Mouse (Mus musculus) MN1 (cell line): ENCODE results near the gene Tnfaip8l1.

Experiments used
- DNase-seq: peaks from one replicate; pipeline ENCODE4 v3.0.0-alpha.2; 2016; ENCODE audit warnings: low spot score

Gene Tnfaip8l1

GRCm38 (mm10) chr17:56162231-56162774, at the start of gene Tnfaip8l1:
Tnfaip8l1 (plus strand) TSS chr17:56162477.
- DNase-seq: peak; percentile 97

- no peak for DNase-seq
Observed at GRCm38 (mm10) chr17:56112743-56113142, 49.5 kb upstream of the Tnfaip8l1 start.

DNA sequence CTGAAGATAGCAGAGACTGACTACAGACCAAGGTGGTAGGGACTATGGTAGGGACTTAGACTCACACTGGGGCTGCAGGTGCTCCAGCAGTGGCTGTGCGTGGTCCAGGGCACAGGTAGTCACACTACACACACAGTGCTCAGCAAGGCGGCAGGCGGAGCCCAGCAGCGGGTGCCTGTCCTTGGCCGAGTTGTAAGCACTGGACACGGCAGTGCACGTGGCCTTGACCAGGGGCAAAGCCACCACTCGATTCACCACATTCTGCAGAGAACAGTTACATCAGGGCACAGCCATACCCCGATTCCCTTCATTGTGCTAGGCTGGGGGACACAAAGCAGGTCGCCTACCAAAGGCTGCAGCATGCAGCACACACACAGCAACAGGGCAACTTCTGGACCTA, 46.1 kb upstream of the Tnfaip8l1 start:
- DNase-seq: no peak

GRCm38 (mm10) chr17:56117251-56117710, 45.0 kb upstream of the Tnfaip8l1 start, which contains the start of gene Plin5:
Plin5 (minus strand) TSS chr17:56117596.
- DNase-seq: no peak

GRCm38 (mm10) chr17:56119431-56119830, 42.8 kb upstream of the Tnfaip8l1 start:
- peak; percentile 39 for DNase-seq

GRCm38 (mm10) chr17:56119981-56120880, 42.0 kb upstream of the Tnfaip8l1 start:
- DNase-seq: peak; percentile 60

DNA sequence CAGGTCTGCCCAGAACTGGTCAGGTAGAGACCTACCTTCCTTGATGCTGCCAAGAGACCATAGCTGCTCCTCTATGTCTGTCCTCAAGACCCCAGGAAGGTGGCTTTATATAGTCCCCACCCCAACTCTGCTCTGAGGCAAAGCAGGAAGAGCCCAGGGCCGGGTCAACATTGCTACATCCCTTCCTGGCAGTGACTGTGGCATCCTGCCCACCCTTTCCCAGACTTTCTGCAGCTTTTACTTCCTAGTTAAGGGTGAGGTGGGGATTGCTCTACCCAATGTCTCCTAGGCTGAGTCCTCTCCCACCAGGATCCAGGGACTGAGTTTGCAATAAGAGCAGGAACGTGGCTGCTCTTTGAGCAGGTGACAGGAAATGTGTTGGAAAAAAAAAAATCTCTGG, 40.5 kb upstream of the Tnfaip8l1 start, which contains the start of gene Lrg1:
Gene Lrg1, minus strand, starts transcription at position 176 of the 400 bp plus-strand sequence.
- no peak for DNase-seq

- no peak for DNase-seq
Observed at GRCm38 (mm10) chr17:56123161-56123560, 39.1 kb upstream of the Tnfaip8l1 start.

DNA sequence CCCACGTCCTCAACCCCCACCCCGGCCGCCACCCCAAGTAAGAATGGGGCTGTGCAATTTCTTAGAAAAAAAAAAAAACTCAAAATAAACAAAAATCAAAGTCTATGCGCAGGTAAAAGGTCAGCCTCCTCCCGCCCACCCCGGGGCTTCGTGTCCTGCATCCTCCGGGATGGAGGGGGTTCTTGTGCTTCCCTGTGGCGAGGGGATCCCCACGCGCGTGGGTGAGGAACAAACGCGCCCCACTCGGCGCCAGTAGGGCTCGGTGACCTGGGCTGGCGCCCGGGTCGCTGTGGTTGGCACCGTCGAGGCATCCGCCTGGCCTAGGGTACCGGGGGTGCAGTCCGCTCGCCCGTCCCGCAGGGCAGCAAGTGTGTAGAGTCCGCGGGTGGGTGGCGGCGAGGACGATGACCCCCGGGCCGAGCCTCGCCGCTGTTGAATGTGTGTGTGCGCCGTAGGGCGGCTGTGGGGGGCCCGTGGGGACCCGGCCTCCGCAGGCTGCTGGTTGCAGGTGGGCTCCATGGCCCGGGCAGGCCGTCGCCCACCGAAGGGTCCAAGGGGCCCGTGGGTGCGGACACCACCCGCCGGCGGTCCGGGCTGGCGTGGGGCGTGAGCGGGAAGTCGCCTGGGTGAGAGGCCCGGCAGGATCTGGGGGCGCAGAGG, 38.5 kb upstream of the Tnfaip8l1 start:
- DNase-seq: no peak

GRCm38 (mm10) chr17:56124377-56125275, 37.7 kb upstream of the Tnfaip8l1 start:
- DNase-seq: peak; percentile 56

DNA sequence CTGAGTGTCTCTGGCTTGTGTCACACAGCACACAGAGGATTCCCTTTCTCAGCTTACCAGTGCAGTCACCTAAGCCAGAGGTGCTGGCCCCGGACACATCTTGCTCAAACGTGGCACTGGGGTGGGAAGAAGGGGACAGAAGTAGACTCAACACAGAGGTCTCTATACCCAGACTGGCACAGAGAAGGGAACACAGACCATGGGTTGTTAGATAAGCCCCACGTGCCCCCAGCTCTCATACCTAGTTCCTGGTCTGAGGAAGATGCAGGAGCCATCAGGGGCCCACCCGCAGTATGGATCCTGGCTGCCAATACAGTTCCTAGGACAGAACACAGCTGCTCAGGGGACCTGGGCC, 37.0 kb upstream of the Tnfaip8l1 start:
- no peak for DNase-seq

GRCm38 (mm10) chr17:56126175-56126574, 36.1 kb upstream of the Tnfaip8l1 start:
- DNase-seq: no peak

DNA sequence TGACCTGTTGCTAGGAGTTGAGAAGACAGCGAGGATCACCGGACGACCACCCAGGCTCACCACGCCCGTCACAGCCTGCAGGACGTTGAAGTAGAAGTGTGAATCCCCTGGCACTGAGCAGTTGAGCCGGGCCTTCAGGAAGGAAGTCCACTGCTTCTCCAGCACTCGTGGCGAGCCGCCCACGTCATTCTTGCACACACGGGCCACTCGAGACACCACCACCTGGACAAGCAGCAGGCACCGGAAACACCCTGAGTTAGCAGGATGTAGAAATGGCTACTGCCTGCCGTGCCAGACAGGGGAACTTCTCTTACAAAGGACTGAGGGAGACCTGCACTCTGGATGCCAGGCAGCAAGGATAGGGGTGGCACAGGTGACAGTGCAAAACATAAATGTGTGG, 34.0 kb upstream of the Tnfaip8l1 start:
- no peak for DNase-seq

- DNase-seq: no peak
Observed at GRCm38 (mm10) chr17:56131136-56131535, 31.1 kb upstream of the Tnfaip8l1 start.

DNA sequence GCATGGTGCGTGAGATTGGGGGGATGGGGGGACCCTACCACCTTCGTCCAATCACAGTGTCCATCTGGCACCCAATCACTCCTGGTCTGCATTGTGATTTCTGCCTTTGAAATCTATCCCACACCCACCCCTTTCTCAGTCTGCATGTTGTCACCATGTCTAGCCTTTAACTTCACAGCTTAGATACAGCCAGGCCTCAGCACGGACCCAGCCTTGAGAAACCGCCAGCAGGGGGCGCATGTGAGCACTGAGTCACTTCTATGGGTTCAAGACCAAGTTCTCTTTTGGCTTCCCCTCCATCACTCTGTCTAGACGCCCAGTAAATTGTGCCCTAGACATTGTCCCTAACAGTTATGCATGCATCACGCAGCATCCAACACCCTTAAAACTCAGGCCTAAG, 30.5 kb upstream of the Tnfaip8l1 start:
- DNase-seq: peak; percentile 69

DNA sequence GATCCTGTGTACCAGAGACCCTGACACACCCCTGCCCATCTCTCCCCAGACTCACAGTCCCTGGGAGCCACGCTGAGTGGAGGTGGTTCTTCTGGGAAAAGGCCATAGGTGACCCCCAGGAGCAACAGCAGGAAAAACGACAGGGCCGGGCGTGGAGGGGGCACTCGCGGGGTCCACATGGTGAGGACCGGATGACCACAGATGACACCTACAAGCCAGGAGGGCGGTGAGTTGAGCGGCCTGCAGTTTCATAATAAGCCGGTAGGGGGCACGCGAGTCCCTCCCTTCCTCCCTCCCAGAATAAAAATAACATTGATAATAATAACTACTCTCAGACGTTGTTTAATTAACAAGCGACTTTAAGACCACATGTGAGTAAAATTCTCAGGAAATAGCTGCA, 29.6 kb upstream of the Tnfaip8l1 start:
- peak; percentile 70 for DNase-seq

DNA sequence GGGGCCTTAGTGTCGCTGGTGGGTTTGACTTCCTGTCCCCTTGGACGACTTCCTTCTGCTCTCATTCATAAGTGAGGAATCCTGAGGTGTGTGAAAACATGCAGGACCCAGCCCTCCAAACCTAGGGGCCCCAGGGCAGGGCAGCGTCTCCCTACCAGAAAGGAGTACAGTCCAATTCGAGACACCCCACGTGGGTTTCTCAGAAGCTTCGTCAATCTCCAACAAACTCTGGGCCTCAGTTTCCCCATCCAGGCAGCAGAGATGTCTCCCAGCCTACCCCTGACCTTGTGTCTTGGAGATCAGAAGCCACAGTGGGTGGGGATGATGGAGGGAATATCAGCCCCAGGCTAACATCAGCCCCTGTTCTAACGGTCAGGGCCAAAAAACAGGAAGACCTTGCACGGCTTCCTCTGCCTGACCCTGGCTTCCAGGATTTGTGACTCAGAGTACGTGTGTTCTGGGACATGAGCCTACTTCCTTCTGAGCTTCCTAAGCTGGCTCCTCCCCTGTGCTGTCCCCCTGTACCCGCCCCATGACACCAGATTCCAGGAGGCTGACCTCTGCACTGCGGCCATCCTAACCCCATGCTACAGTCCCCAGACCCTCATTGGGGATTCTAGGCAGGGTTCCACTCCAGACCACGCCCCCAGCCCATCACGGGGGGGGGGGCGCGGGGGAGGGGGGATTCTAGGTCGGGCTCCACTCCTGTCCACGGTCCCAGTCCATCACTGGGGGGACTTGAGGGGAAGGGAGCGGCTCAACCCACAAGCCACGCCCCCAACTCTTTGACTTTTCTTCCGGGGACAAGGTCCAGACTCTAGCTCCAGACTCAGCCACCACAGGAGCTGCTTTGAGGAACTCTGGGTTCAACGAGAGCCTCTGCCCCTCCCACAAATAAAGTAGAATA, 28.6 kb upstream of the Tnfaip8l1 start:
- peak; percentile 74 for DNase-seq

GRCm38 (mm10) chr17:56134463-56134971, 27.8 kb upstream of the Tnfaip8l1 start:
- peak; percentile 74 for DNase-seq

GRCm38 (mm10) chr17:56136558-56136957, 25.7 kb upstream of the Tnfaip8l1 start:
- no peak for DNase-seq

DNA sequence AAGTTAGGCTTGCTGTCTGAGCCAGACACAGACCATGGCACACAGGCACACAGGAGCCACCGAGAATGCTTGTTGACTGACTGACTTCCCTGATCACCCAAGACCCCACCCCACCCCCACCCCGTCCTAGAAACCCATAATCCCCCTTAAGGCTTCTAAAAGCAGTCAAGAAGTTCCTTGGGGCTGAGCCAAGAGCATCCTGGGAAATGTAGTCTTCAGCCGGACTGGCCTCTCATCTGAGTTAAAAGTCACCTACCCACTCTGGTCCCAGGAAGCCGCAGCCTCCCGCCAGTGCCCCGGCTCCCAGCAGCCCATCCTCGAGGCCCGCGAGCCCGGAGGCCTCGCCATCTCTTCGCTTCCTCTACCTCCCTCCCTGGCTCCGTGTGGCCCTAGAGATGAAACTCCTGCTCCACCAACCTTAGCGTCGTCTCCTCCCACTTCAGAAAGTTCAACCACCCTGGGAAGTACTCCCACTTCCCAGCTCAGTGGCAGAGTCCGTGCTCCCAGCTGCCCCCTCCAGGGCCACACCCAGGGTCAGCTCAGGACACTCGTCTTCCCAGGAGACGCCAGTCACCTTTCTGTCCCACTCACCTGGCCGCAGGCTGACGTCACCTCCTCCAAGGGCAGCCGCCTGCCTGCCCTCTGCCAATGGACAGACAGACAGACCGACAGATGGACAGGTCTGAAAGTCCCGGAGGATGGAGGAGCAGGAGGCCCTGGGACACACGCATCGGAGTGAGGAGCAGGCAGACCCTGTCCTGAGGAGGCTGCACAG, 24.3 kb upstream of the Tnfaip8l1 start:
- DNase-seq: no peak
